Mouse (Mus musculus) heart, postnatal 25 days (tissue): ENCODE data around the gene Hdac2. TPM values are rescaled to one million over a fixed set of nuclear protein-coding genes. Genes with fewer than 3 reads are reported as not detected.

ENCODE experiments used
- DNase-seq: peaks from one replicate; pipeline ENCODE4 v3.0.0; 2022; ENCODE audit warnings: low spot score
- intact Hi-C: fragments of 180-260 bp; cut with DNase I; formaldehyde crosslinking; loops from one replicate; pipeline ENCODE4 v1.15.1; 2025
- total RNA-seq, 2 experiments: library from RNA; stranded (reverse); gene quantifications; 2 replicates each; pipeline ENCODE4 v1.2.3; 2021

Hdac2 gene
- total RNA-seq, result 10 to 100 TPM; 56.7 to 58.4 TPM

DNA sequence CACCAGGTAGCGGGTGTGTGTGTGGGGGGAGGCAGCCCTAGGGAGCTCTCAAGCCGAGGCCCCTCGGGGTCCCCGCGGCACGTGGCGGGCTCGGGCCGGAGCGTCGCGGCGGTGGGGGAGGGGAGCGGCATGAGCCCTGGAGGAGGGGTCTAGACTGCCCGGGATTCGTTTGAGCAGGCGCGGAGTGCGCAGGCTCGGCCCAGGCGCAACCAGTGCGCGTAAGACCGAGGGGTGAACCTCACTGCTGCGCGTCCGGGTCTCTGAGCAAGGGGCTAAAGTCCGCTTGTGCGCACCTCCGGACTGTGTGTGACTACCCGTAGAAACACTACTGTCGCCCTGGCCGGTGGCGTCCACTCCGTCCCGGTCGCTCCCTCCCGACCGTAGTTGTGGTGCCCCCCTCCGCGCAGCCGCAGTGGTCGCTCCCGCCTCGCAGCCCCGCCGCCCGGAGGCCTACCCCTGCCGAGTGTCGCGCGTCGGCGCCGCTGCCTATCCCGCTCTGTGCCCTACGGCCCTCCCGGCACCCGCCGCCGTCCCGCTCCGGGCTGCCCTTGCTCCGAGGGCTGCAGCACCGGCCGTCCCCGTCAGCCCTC lies at the start of gene Hdac2:
Gene Hdac2 (plus strand): TSS at position 459 of the 590 bp plus-strand sequence.
- DNase-seq, result peak; percentile 75
- intact Hi-C loops, result no loop called here

DNA sequence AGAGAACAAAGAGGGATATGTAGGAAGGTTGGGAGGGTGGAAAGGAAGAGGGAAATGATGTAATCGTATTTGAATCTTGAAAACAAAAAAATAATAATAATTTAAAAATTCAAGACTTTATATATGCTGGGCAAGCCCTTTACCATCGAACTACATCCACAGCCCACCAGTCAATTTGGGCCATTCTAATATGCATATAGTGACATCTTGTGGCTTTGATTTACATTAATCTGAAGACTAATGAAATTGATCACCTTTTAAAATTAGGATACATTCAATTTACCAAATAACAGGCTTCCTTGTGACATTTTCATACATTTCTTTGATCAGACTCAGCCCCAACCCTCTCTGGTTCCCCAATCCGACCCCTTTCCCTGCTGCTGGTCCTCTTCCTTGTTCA lies 46.1 kb upstream of the Hdac2 start:
- intact Hi-C loops, result no loop called here
- DNase-seq, result no peak

DNA sequence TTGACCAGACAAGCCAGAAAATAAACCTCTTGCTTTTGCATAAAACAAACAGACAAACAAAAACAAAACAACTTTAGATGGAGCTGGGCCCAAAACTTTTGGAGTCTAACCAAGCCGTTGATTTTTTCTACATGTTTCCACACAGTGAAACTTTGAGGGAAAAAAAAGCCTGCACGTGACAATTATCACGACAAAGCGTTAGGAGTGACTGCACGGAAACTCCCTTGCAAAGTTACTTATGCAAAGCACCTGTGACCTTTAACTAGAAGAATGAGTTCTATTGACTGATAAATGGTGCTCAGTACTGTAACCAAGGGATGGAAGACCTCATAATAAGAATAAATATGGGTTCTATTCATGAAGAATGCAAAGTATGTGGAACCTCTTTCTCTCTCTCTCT lies 38.5 kb upstream of the Hdac2 start:
- intact Hi-C loops, result no loop called here
- no peak for DNase-seq

DNA sequence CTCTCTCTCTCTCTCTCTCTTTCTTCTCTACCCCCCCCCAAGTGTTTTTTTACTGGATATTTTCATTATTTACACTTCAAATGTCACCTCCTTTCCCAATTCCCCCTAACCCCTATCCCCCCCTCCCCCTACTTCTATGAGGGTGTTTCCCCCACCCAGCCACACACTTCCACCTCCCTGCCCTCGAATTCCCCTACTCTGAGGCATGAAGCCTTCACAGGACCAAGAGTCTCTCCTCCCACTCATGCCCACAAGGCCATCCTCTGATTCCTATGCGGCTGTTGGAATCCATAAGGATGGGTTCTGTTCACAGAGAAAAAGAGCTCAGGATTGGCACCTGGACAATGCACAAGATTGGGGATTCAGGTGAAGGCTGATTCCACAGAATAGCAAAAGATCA lies 38.1 kb upstream of the Hdac2 start:
- DNase-seq, result no peak
- intact Hi-C loops, result no loop called here

DNA sequence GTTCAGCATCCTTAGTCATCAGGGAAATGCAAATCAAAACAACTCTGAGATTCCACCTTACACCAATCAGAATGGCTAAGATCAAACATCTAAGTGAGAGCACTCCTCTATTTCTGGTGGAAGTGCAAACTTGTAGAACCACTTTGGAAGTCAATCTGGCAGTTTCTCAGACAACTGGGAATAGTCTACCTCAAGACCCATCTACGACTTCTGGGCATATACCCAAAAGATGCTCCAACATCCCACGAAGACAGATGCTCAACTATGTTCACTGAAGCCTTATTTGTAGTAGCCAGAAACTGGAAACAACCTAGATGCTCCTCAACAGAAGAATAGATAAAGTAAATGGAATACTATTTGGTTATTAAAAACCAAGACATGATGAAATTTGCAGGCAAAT lies 22.6 kb upstream of the Hdac2 start:
- intact Hi-C loops, result no loop called here

DNA sequence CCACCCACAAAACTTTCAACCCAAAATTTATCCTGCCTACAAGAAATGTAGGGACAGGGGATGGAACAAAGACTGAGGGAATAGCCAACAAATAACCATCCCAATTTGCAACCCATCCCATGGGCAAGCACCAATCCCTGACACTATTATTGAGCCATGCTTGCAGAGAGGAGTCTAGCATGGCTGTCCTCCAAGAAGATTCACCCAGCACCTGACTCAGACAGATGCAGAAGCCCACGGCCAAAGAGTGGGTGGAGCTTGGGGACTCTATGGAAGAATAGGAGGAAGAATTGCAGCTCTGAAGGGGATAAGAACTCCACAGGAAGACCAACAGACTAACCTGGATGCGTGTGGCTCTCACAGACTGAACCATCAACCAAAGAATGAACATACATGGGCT lies 21.7 kb upstream of the Hdac2 start:
- DNase-seq, result no peak
- intact Hi-C loops, result no loop called here

More for the DNA sequence above, 22.6 kb upstream of the Hdac2 start:
- no peak for DNase-seq

DNA sequence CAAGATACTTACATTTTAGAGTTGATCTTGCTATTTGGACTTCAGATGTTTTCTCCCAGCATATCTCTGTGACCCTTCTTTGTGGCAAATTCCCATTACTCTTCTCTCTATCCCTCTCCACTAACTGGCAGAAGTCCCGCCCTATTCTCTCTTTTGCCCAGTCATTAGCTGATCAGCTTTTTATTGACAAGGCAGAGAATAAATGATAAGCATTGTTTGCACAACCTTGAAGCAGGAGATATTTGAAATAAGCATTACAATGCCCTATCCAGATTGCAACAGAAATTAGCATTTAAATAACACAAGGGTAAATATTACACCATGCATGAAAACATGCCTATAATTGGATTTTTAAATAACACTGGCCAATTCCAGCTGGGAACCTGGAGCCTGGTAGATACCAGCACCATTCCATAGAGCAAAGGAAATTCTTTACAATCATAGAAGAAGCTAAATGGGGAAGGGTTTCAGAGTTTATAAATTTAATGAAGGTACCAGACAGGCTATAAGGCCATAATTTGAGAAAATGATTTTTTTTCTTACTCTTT lies 14.7 kb upstream of the Hdac2 start:
- intact Hi-C loops, result no loop called here
- DNase-seq, result no peak

DNA sequence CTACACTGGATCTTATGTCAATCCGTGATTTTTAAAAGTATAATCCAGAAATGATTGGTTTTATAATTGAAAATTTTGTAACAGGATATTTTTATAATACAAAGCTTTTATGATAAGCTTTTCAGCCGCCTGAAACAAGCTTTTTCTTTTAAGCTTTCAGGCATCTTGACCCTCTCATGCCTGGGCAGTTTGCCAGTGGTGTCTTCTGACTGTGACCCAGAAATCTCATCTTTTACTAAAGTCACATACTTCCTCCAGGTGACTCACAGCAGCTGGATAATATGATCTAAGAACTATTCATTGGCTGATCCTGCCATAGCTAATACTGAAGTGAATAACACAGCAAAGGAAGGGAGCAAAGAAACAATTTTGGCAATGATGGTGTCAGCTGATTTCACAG lies 9.9 kb upstream of the Hdac2 start:
- DNase-seq, result no peak
- intact Hi-C loops, result no loop called here

DNA sequence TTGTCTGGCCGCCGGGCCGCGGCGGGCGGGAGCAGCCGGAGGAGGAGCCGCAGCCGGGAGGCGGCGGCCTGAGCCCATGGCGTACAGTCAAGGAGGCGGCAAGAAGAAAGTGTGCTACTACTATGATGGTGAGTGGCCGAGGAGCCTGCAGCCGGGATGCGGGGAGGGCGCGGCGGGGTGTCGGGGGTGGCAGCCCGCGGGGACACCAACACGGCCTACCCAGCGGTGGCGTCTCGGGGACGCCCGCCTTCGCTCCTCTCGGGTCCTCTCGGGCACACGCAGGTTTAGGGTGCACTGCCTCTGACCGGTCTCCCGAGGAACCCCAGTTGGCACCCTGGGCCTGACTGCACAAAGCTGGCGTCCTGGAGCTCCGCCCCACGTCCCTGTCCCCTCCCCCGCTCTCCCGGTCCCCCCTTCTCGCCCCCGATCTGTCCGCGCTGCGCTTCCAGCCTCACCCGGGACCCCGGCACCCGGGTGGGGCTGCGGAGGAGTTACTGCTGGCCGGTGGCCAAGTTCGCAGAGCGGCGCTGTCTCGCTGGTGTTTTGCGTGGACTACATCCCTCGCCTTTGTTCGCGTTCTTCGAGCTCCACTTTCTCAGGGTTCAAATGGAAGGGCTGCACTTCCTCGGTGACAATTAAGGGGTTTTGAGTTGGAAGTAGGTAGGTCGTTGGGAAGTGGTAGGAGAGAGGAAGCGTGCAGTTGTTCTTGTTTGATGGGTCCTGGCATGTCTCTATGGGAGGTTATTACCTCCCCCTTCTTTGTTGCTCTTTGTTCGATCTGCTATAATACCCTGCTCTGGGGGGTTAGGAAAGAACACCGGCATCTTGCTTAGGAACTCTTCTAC lies 554 bp downstream of the Hdac2 start:
- intact Hi-C loops, result no loop called here
- DNase-seq, result peak; percentile 46

DNA sequence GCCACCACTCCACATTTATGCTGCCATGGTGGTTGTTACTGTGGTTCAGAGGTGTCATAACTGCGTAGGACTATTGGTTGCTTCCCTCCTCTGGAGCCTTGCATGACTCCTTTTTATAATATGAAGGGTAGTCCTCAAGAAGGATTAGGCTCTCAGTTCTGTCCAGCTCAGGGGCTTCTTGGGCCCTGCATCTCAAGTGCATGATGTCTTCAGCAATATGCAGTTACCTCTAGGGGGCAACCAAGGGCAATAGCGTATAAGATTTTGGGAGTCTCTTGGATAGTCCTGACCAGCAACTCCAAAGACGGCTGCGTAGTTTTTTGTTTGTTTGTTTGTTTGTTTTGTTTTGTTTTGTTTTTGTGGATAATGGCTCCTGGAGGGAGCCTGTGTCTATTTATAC lies 7.5 kb downstream of the Hdac2 start:
- DNase-seq, result no peak
- intact Hi-C loops, result no loop called here

DNA sequence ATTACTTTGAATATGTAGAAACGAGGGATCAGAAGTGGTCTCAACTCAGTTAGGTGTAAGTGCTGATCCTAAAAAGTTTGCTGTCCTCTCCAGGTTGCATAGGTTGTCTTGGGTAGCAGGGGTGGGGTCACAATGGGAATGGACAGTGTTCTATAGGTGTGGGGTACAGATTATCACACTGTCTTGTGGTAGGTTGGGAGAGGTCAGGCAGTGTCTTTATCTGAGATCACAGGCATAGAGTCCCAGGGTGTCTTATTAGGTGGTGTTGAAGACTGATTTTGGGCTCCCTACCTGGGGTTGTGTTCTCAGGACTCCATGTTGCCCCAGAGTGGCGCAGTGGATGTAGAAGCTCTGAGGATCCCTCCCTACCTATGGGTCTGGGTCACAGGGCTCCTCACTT lies 17.8 kb downstream of the Hdac2 start:
- DNase-seq, result no peak
- intact Hi-C loops, result no loop called here

DNA sequence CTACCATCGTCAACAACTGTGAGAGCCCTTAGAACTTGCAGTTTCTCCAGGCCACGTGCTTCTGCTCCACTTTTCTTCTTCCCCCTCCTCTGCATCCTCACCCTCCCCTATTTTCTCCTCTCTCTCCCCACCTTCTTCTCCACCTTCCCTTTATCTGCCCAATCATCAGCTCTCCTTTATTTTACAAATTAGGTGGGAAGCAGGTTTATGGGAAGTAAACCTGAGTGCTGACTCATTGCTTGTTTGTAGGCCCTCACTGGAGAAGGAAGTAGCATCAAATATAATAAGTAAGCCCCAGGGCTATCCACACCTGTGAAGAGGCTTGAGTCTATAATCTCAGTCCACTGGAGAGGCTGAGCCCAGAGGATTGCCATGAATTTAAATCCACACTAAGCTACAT lies 26.5 kb downstream of the Hdac2 start:
- intact Hi-C loops, result no loop called here
- DNase-seq, result no peak

DNA sequence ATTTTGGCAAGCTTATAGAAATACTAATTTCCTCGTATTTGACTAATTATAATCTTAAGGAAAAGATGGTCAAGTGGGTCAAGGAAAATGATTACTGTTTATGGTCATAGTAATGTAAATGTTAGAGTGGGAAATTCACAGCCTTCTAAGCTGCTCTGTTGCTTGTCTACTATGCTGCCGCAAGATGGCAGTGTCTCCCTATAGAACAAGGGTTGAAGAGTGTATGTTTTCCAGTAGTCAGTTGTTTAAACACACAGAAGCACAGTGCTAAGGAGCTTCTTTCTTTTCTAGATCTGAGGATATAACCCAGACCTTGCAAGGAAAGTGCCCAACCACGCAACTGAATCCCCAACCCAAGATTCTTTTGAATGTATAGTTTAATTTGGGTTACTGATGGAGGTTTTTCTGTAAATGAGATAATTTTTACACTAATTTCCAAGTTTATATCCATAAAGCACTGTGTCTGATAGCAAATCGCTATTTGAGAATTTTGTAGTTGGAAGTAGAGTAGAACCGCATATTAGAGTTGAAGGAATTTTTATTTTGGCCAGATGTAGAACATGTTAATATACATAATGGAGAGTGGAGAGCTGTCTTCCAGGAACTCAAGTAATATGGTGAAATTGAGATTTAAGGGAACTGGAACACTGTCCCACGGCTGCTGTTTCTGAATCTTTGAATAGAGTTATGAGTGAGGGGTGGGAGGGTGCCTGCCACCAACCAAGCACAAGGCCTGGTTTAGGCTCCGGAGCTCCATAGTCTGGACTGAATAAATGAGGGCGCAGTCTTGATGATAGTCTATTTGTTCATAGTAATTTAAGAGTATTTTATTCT lies 40.1 kb downstream of the Hdac2 start:
- DNase-seq, result no peak
- intact Hi-C loops, result loop anchor here (2.0 to 5.0 kb wide), 4 partner anchors 123 to 1834 kb away; partner anchors contain the start of gene Marcks

DNA sequence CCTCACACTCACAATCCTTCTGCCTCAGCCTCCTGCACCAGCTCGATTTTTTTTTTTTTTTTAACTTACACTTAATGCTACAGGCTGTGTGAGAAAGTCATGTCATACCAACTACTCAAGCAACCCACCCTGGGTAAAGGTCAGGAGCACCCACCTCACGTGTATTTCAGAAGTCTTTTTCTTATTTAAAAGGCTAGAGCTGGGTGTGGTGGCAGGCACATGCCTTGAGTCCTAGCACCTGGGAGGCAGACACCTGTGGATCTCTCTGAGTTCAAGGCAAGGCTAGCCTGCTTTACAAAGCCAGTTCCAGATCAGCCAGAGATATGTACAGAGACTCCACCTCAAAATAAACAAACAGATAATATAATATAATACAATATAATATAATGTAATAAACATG lies 41.4 kb downstream of the Hdac2 start:
- DNase-seq, result no peak
- intact Hi-C loops, result loop anchor here (2.0 kb wide), 1 partner anchor 1833 kb away; no protein-coding TSS in a partner anchor

DNA sequence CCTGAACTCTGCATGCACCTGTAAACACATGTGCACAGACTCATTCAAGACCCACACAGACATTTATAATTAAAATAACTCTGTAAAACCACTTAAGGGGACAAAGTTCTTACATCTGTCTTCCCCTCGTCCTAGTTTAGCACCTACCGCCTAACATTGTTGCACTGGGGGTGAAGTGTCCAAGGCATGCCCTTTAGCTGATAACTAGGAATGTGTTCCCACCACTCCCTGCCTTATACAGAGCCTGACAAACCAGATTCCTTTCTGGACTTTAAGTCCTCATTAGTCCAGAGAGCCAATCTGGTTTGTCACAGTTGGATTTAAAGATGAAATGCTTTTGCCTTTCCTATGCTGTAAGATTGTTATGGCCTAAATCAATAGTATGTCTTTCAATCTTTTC lies 41.9 kb downstream of the Hdac2 start:
- DNase-seq, result no peak
- intact Hi-C loops, result no loop called here

DNA sequence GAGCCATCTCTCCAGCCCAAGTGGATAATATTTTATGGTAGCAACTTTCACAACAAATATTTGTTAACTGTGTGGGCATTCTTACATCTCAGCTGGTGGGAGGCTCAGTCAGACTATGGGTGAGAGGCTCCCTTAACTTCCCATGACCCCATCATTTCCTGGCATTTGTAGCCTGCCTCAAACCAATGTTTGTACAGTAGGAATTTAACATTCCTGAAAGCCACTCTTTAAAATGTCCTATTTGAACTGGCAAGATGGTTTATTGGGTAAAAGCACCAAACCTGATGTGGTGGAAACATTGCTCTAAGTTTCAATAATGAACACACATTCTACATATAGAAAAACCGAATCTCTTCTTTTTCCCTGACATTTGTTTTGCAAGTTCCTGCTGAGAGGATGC lies 50.0 kb downstream of the Hdac2 start:
- DNase-seq, result no peak
- intact Hi-C loops, result no loop called here

DNA sequence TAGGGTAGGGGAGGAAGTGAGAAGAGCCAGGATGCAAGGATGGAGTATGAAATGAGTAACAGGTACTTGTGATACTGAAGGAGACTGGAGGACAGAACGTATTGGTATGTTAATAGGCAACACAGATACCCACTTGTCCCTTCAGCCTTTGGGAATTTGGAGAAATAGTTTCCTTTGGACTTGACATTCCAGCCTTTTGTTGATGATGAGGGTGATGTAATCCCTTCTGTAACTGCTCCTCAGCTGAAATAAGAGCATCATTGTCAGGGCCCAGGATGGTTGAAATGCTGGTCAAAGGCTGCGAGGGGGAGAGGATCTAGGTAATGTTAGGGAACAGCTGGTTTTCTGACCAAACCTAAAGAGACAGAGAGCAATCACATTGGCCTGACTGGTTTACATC lies 54.3 kb downstream of the Hdac2 start:
- intact Hi-C loops, result no loop called here
- no peak for DNase-seq

DNA sequence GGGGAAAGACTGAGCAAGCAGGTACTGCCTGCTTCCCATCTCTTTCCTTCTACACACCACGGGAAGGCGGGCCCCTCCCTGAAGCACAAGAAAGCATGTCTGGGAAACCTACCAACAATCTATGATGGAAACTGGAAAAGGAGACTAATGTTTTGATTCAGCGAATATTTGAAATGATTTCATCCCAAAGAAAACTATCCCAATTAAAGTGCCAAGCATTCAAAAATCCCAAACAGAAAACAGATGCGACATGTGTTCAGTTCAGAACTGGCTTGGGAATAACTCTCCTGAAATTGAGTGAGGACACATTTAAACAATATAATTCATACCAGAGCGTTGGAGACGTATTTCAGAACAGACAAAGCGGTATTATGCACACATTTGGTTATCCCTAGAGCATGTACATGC lies 60.8 kb downstream of the Hdac2 start:
- peak; percentile 12 for DNase-seq

DNA sequence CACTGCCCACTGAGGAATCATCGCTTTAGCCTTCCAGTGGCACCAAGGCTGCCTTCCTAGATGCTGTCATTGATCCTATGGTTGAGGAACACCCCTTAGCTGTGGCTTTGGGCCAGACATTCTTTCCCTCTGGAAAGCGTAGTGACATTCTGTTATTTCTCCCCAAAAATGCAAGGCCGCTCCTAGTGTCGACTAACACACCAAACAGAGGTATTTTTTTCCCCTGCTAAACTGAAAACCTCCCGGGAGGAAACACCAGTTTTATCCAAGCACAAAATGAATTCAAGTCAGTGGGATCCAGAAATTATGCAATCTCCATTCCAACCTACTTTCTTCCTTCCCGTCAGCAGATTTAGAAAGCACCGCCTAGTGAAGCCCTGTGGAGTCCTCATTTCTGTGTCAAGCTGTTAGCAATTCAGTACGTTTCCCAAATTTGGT lies 73.3 kb downstream of the Hdac2 start:
- DNase-seq, result peak; percentile 32
- intact Hi-C loops, result no loop called here

More for the DNA sequence above, 60.8 kb downstream of the Hdac2 start:
- intact Hi-C loops, result no loop called here
